Mouse (Mus musculus): ENCODE measurements around the gene Pola2. TPM values are rescaled to one million over a fixed set of nuclear protein-coding genes. Genes with fewer than 3 reads are reported as not detected.

Gene Pola2
- polyA plus RNA-seq, 1 experiment from 2014 or later = 53.8 TPM

- Histone ChIP-seq H3K4me2 (no peak overlapping the region), H3K9me3 (replicated peaks) (no peaks in the 10 kb centered on the region), H3K9ac (no peak overlapping the region), H3K27me3 (no peaks in the 10 kb centered on the region), H3K4me1 (replicated peaks) (peaks cover 32% of the 10 kb centered on the region), H3K36me3 (replicated peaks) (peaks cover 53% of the 10 kb centered on the region), H3K27ac (replicated peaks) (no peak overlapping the region), H3K4me3 (replicated peaks) (no peak overlapping the region)
- WGBS (ENCODE audit: insufficient replicate concordance) = 85% methylated on average over 3 of the region's 3 CpGs
- ATAC-seq (ENCODE audit: insufficient read depth) = no peak
Observed at GRCm38 (mm10) chr19:5907275-5907674, 56.7 kb downstream of the Pola2 start.

GRCm38 (mm10) chr19:5894002-5894678, 69.9 kb downstream of the Pola2 start, which contains the start of gene Tigd3:
Gene Tigd3 (minus strand): TSS chr19:5894149.
- peak; percentile 95 for ATAC-seq (ENCODE audit: insufficient read depth)
- H3K9me3 ChIP-seq (replicated peaks) = no peaks in the 10 kb centered on the region
- H3K4me1 ChIP-seq (replicated peaks) = peaks cover 40% of the 10 kb centered on the region
- peak within 1 kb of the TSS; percentile 98 for H3K4me2 ChIP-seq
- H3K36me3 ChIP-seq (replicated peaks) = peaks cover 50% of the 10 kb centered on the region
- WGBS (ENCODE audit: insufficient replicate concordance) = 4% methylated on average over 36 of the region's 36 CpGs
- H3K4me3 ChIP-seq (replicated peaks) = peak within 1 kb of the TSS; percentile 73
- peaks cover 20% of the 10 kb centered on the region for H3K27me3 ChIP-seq
- H3K27ac ChIP-seq (replicated peaks) = peak within 1 kb of the TSS; percentile 82
- peak within 1 kb of the TSS; percentile 89 for H3K9ac ChIP-seq

GRCm38 (mm10) chr19:5893282-5894001, 70.6 kb downstream of the Pola2 start:
- H3K36me3 ChIP-seq (replicated peaks) = peaks cover 45% of the 10 kb centered on the region

GRCm38 (mm10) chr19:5892735-5893134, 71.3 kb downstream of the Pola2 start:
- H3K4me1 ChIP-seq (replicated peaks) = peaks cover 46% of the 10 kb centered on the region
- H3K9me3 ChIP-seq (replicated peaks) = no peaks in the 10 kb centered on the region
- peaks cover 40% of the 10 kb centered on the region for H3K36me3 ChIP-seq (replicated peaks)
- no peak overlapping the region for H3K9ac ChIP-seq
- WGBS (ENCODE audit: insufficient replicate concordance) = 90% methylated on average over 13 of the region's 13 CpGs
- peak overlapping the region; percentile 73 for H3K4me3 ChIP-seq (replicated peaks)
- H3K4me2 ChIP-seq = peak overlapping the region; percentile 98
- peaks cover 20% of the 10 kb centered on the region for H3K27me3 ChIP-seq
- ATAC-seq (ENCODE audit: insufficient read depth) = no peak
- no peak overlapping the region; the same call in 1 of the 2 replicates for H3K27ac ChIP-seq (replicated peaks)

More at GRCm38 (mm10) chr19:5893282-5894001, 70.6 kb downstream of the Pola2 start:
- peak overlapping the region; percentile 82 for H3K27ac ChIP-seq (replicated peaks)
- WGBS (ENCODE audit: insufficient replicate concordance) = 10% methylated on average over 31 of the region's 31 CpGs
- no peaks in the 10 kb centered on the region for H3K9me3 ChIP-seq (replicated peaks)
- peaks cover 46% of the 10 kb centered on the region for H3K4me1 ChIP-seq (replicated peaks)
- peak; percentile 38 for ATAC-seq (ENCODE audit: insufficient read depth)
- peak overlapping the region; percentile 73 for H3K4me3 ChIP-seq (replicated peaks)
- H3K27me3 ChIP-seq = peaks cover 20% of the 10 kb centered on the region
- peak overlapping the region; percentile 98 for H3K4me2 ChIP-seq
- peak overlapping the region; percentile 89 for H3K9ac ChIP-seq

GRCm38 (mm10) chr19:5892262-5892661, 71.7 kb downstream of the Pola2 start:
- no peak overlapping the region for H3K27ac ChIP-seq (replicated peaks)
- H3K4me3 ChIP-seq (replicated peaks) = no peak overlapping the region
- no peak for ATAC-seq (ENCODE audit: insufficient read depth)
- H3K9ac ChIP-seq = no peak overlapping the region
- H3K36me3 ChIP-seq (replicated peaks) = peaks cover 35% of the 10 kb centered on the region
- H3K4me1 ChIP-seq (replicated peaks) = peaks cover 48% of the 10 kb centered on the region
- peaks cover 20% of the 10 kb centered on the region for H3K27me3 ChIP-seq
- H3K9me3 ChIP-seq (replicated peaks) = no peaks in the 10 kb centered on the region
- WGBS (ENCODE audit: insufficient replicate concordance) = 90% methylated on average over 7 of the region's 7 CpGs
- H3K4me2 ChIP-seq = peak overlapping the region; percentile 98; the same call in 1 of the 2 replicates

GRCm38 (mm10) chr19:5891521-5892258, 72.3 kb downstream of the Pola2 start:
- Histone ChIP-seq H3K36me3 (replicated peaks) (peaks cover 31% of the 10 kb centered on the region), H3K9me3 (replicated peaks) (no peaks in the 10 kb centered on the region), H3K9ac (no peak overlapping the region), H3K27me3 (peaks cover 20% of the 10 kb centered on the region), H3K4me3 (replicated peaks) (no peak overlapping the region), H3K4me2 (no peak overlapping the region), H3K27ac (replicated peaks) (no peak overlapping the region), H3K4me1 (replicated peaks) (peaks cover 53% of the 10 kb centered on the region)
- no peak for ATAC-seq (ENCODE audit: insufficient read depth)
- WGBS (ENCODE audit: insufficient replicate concordance) = 88% methylated on average over 12 of the region's 12 CpGs

Other genes with a start within 250 kb of the Pola2 start
- gene Ehbp1l1, start 237.9 kb downstream of the Pola2 start, polyA plus RNA-seq (2015; fragmentation: Nextera tagmentation; extraction: Ambion mirVana) = 110 and 121 TPM in 2 replicates
- 39.3 and 39.8 TPM in 2 replicates for gene Fam89b, start 234.5 kb downstream of the Pola2 start, polyA plus RNA-seq (2015; fragmentation: Nextera tagmentation; extraction: Ambion mirVana)
- 1.2 and 3.4 TPM in 2 replicates for gene Ltbp3, start 223.3 kb downstream of the Pola2 start, polyA plus RNA-seq (2015; fragmentation: Nextera tagmentation; extraction: Ambion mirVana)
- gene Scyl1, start 192.8 kb downstream of the Pola2 start, polyA plus RNA-seq (2015; fragmentation: Nextera tagmentation; extraction: Ambion mirVana) = 21.1 and 24.4 TPM in 2 replicates
- gene Frmd8, start 88.9 kb downstream of the Pola2 start, polyA plus RNA-seq (2015; fragmentation: Nextera tagmentation; extraction: Ambion mirVana) = 12.9 and 13.1 TPM in 2 replicates
- gene Slc25a45, start 86.4 kb downstream of the Pola2 start, polyA plus RNA-seq (2015; fragmentation: Nextera tagmentation; extraction: Ambion mirVana) = 7.1 and 7.9 TPM in 2 replicates
- gene Tigd3, start 70.1 kb downstream of the Pola2 start, polyA plus RNA-seq (2015; fragmentation: Nextera tagmentation; extraction: Ambion mirVana) = 2.8 and 2.9 TPM in 2 replicates
- 52.7 and 59.4 TPM in 2 replicates for gene Dpf2, start 51.2 kb downstream of the Pola2 start, polyA plus RNA-seq (2015; fragmentation: Nextera tagmentation; extraction: Ambion mirVana)
- gene Cdc42ep2, start 39.4 kb downstream of the Pola2 start, polyA plus RNA-seq (2015; fragmentation: Nextera tagmentation; extraction: Ambion mirVana) = 2.9 and 3.1 TPM in 2 replicates
- gene Slc22a20, start 21.9 kb upstream of the Pola2 start, polyA plus RNA-seq (2015; fragmentation: Nextera tagmentation; extraction: Ambion mirVana) = 0.05 TPM in 1 of 2 replicates, not detected in the other
- gene Capn1, start 51.7 kb upstream of the Pola2 start, polyA plus RNA-seq (2015; fragmentation: Nextera tagmentation; extraction: Ambion mirVana) = 25.1 and 26.1 TPM in 2 replicates
- gene Syvn1, start 82.4 kb upstream of the Pola2 start, polyA plus RNA-seq (2015; fragmentation: Nextera tagmentation; extraction: Ambion mirVana) = 13.3 and 17.3 TPM in 2 replicates
- 39.5 and 41.8 TPM in 2 replicates for gene Mrpl49, start 93.6 kb upstream of the Pola2 start, polyA plus RNA-seq (2015; fragmentation: Nextera tagmentation; extraction: Ambion mirVana)
- 401 and 446 TPM in 2 replicates for gene Fau, start 93.6 kb upstream of the Pola2 start, polyA plus RNA-seq (2015; fragmentation: Nextera tagmentation; extraction: Ambion mirVana)
- 19.1 and 19.5 TPM in 2 replicates for gene Znhit2, start 97.0 kb upstream of the Pola2 start, polyA plus RNA-seq (2015; fragmentation: Nextera tagmentation; extraction: Ambion mirVana)
- gene Tm7sf2, start 104.2 kb upstream of the Pola2 start, polyA plus RNA-seq (2015; fragmentation: Nextera tagmentation; extraction: Ambion mirVana) = 49.1 and 50.2 TPM in 2 replicates
- gene Vps51, start 113.0 kb upstream of the Pola2 start, polyA plus RNA-seq (2015; fragmentation: Nextera tagmentation; extraction: Ambion mirVana) = 27.3 and 30.8 TPM in 2 replicates
- not detected in 2 replicates for gene Tmem262, start 115.8 kb upstream of the Pola2 start, polyA plus RNA-seq (2015; fragmentation: Nextera tagmentation; extraction: Ambion mirVana)
- gene Gm28374, start 118.1 kb upstream of the Pola2 start, polyA plus RNA-seq (2015; fragmentation: Nextera tagmentation; extraction: Ambion mirVana) = 0.48 and 0.67 TPM in 2 replicates
- gene Zfpl1, start 120.8 kb upstream of the Pola2 start, polyA plus RNA-seq (2015; fragmentation: Nextera tagmentation; extraction: Ambion mirVana) = 19.7 and 24.4 TPM in 2 replicates
- 34.5 and 35.4 TPM in 2 replicates for gene Cdca5, start 120.8 kb upstream of the Pola2 start, polyA plus RNA-seq (2015; fragmentation: Nextera tagmentation; extraction: Ambion mirVana)
- gene AC131692.1, start 130.2 kb upstream of the Pola2 start, polyA plus RNA-seq (2015; fragmentation: Nextera tagmentation; extraction: Ambion mirVana) = 0.23 and 0.25 TPM in 2 replicates
- 3.5 and 3.7 TPM in 2 replicates for gene Naaladl1, start 141.6 kb upstream of the Pola2 start, polyA plus RNA-seq (2015; fragmentation: Nextera tagmentation; extraction: Ambion mirVana)
- gene Sac3d1, start 154.4 kb upstream of the Pola2 start, polyA plus RNA-seq (2015; fragmentation: Nextera tagmentation; extraction: Ambion mirVana) = 23.2 and 24.0 TPM in 2 replicates
- gene Snx15, start 164.1 kb upstream of the Pola2 start, polyA plus RNA-seq (2015; fragmentation: Nextera tagmentation; extraction: Ambion mirVana) = 58.5 and 66.0 TPM in 2 replicates
- 0.17 and 0.44 TPM in 2 replicates for gene Batf2, start 176.8 kb upstream of the Pola2 start, polyA plus RNA-seq (2015; fragmentation: Nextera tagmentation; extraction: Ambion mirVana)
- gene Arl2, start 177.3 kb upstream of the Pola2 start, polyA plus RNA-seq (2015; fragmentation: Nextera tagmentation; extraction: Ambion mirVana) = 26.0 and 28.8 TPM in 2 replicates
- not detected in 2 replicates for gene Majin, start 220.2 kb upstream of the Pola2 start, polyA plus RNA-seq (2015; fragmentation: Nextera tagmentation; extraction: Ambion mirVana)